Comparison of ENCODE assay signal across 8 mouse cellular contexts in the genomic region with DNA sequence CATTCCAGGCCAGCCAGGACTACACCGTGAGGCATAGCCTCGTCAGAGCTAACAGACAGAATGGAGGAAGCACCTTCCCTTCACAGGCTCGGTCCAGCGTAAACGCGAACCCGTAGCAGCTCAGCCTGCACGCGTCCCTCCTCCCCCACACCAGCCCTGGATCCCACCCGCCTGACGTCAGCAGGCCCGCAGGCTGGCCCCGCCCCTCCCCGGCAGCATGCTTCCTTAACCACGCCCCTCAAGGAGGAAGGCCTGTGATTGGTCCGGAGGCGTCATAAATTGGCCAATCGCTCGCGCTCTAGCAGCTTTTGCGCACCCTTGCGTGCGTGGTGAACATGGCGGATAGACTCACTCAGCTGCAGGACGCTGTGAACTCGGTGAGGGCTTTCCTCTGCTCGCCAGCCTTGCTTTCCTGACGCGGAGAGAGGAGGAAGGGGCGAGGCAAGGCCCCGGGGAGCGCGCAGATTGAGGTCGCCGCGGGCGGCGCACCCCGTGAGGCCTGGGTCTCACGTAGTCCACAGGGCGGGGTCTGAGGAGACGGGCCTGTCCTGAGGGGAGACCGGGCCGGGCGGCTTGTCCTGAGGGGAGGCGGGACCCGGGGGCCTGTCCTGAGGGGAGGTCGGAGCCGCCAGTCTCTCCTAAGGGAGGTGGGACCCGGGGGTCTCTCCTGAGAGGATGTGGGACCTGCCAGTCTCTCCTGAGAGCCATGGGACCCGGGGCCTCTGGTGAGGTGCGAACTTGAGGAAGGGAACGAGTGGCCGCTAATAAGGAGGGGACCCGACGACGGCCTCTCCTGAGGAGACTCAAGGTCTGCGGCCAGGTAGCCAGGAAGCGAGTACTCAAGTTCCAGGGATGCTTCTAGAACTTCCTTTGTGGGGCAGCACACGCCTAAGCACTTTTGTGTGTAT. TPM values are rescaled to one million over a fixed set of nuclear protein-coding genes. Genes with fewer than 3 reads are reported as not detected.
DNase-seq lines count a peak whose midpoint lies in the region; ATAC-seq and TF ChIP-seq lines count a peak whose summit lies in the region.

A gene (plus strand): TSS at position 272 of the 908 bp plus-strand sequence.
A gene (minus strand): TSS at position 549 of the 908 bp plus-strand sequence.

- peak within 1 kb of the TSS; percentile 86 for H3K9ac ChIP-seq in kidney, embryonic 14.5 days (ENCODE audit: low read depth, low read length)
- H3K9ac ChIP-seq in limb, embryonic 15.5 days = peak within 1 kb of the TSS; percentile 92

- H3K4me2 ChIP-seq in kidney, embryonic 14.5 days (replicated peaks; ENCODE audit: low read depth, low read length) = peak within 1 kb of the TSS; percentile 83
- peak within 1 kb of the TSS; percentile 79 for H3K4me2 ChIP-seq in limb, embryonic 15.5 days

- peak; percentile 99 for DNase-seq in A20 (ENCODE audit: low read depth, low spot score)
- DNase-seq in heart, adult 9 months (ENCODE audit: low spot score in 2 of 2) = peak; percentile 98
- DNase-seq in monocyte, adult 2 months (ENCODE audit: low read depth in 1 of 2, low spot score in 2 of 2) = peak; percentile 92 to 95
- DNase-seq in spleen, postnatal 36 days (ENCODE audit: low spot score in 2 of 2) = peak; percentile 98 to 99

- H3K4me1 ChIP-seq in bone marrow macrophage, adult 2 months (ENCODE audit: control insufficient read depth, insufficient read depth, low read length) = peaks cover 30% of the 10 kb centered on the region
- no peaks in the 10 kb centered on the region for H3K4me1 ChIP-seq in embryonic fibroblast, embryonic 13.5 days (ENCODE audit: control insufficient read depth, insufficient read depth, low read length)
- H3K4me1 ChIP-seq in kidney, embryonic 14.5 days (ENCODE audit: control insufficient read depth, insufficient read depth, low read length) = peaks cover 6% of the 10 kb centered on the region; the same call in 1 of the 2 replicates
- H3K4me1 ChIP-seq in limb, embryonic 15.5 days = peaks cover 9% of the 10 kb centered on the region

- H3K36me3 ChIP-seq in kidney, embryonic 14.5 days (ENCODE audit: control insufficient read depth, insufficient read depth, low read length) = no peaks in the 10 kb centered on the region
- H3K36me3 ChIP-seq in limb, embryonic 15.5 days = no peaks in the 10 kb centered on the region

- no peak for TF ChIP-seq CTCF in bone marrow macrophage, adult 2 months (IDR thresholded peaks at IDR 0.05; ENCODE audit: low read depth, low read length)
- no peak; the same call in 1 of the 2 replicates for TF ChIP-seq CTCF in embryonic fibroblast, embryonic 13.5 days (IDR thresholded peaks at IDR 0.05; ENCODE audit: borderline replicate concordance, insufficient read depth, low read length)

- peak within 1 kb of the TSS; percentile 48 for H3K27ac ChIP-seq in bone marrow macrophage, adult 2 months (ENCODE audit: insufficient read depth, low read depth, low read length)
- peak within 1 kb of the TSS; percentile 44 for H3K27ac ChIP-seq in embryonic fibroblast, embryonic 13.5 days (ENCODE audit: insufficient read depth, low read length)
- H3K27ac ChIP-seq in kidney, embryonic 14.5 days (ENCODE audit: low read depth, low read length) = peak within 1 kb of the TSS; percentile 93
- peak within 1 kb of the TSS; percentile 95 for H3K27ac ChIP-seq in limb, embryonic 15.5 days

- ATAC-seq in kidney, embryonic 14.5 days (ENCODE audit: low FRiP score, low TSS enrichment) = peak; percentile 97
- ATAC-seq in limb, embryonic 15.5 days (ENCODE audit: insufficient number of reproducible peaks, low FRiP score, low TSS enrichment, low read depth) = peak; percentile 96

- peak within 1 kb of the TSS; percentile 94 for H3K4me3 ChIP-seq in bone marrow macrophage, adult 2 months (ENCODE audit: insufficient read depth, low read length)
- peak within 1 kb of the TSS; percentile 70 for H3K4me3 ChIP-seq in embryonic fibroblast, embryonic 13.5 days (ENCODE audit: insufficient read depth, low read length)
- H3K4me3 ChIP-seq in kidney, embryonic 14.5 days (ENCODE audit: low read length) = peak within 1 kb of the TSS; percentile 87
- H3K4me3 ChIP-seq in limb, embryonic 15.5 days = peak within 1 kb of the TSS; percentile 90

- H3K27me3 ChIP-seq in kidney, embryonic 14.5 days (ENCODE audit: control insufficient read depth, insufficient read depth, low read length) = no peaks in the 10 kb centered on the region
- H3K27me3 ChIP-seq in limb, embryonic 15.5 days = no peaks in the 10 kb centered on the region

- no peaks in the 10 kb centered on the region for H3K9me3 ChIP-seq in kidney, embryonic 14.5 days (ENCODE audit: control insufficient read depth, low read length)
- no peaks in the 10 kb centered on the region for H3K9me3 ChIP-seq in limb, embryonic 15.5 days

- WGBS in kidney, embryonic 14.5 days = under 1% methylated on average over 60 of the region's 60 CpGs
- WGBS in limb, embryonic 15.5 days = under 1% methylated on average over 60 of the region's 60 CpGs

- TF ChIP-seq POLR2A in bone marrow macrophage, adult 2 months (IDR thresholded peaks at IDR 0.05; ENCODE audit: borderline replicate concordance, low read depth, low read length) = peak; percentile 94
- peak; percentile 100 for TF ChIP-seq POLR2A in embryonic fibroblast, embryonic 13.5 days (IDR thresholded peaks at IDR 0.05; ENCODE audit: low read depth, low read length)

RNA-seq across cellular contexts. Expression of the first gene that starts in this region (rescaled TPM):
- polyA plus RNA-seq in bone marrow macrophage, adult 2 months (2012; ENCODE audit: insufficient read depth, insufficient read length, missing spikeins) = 39.7 and 54.2 TPM in 2 replicates
- polyA plus RNA-seq in embryonic fibroblast, embryonic 13.5 days (2011; ENCODE audit: insufficient read length, low read depth, missing spikeins) = 74.6 and 82.0 TPM in 2 replicates
- 143 and 185 TPM in 2 replicates for polyA plus RNA-seq in kidney, embryonic 14.5 days (2014; fragmentation: Nextera tagmentation; extraction: Ambion mirVana)
- 132 and 142 TPM in 2 replicates for polyA plus RNA-seq in limb, embryonic 15.5 days (2015; fragmentation: Nextera tagmentation; extraction: Ambion mirVana)

RNA-seq across cellular contexts. Expression of the second gene that starts in this region (rescaled TPM):
- 16.3 and 17.0 TPM in 2 replicates for polyA plus RNA-seq in bone marrow macrophage, adult 2 months (2012; ENCODE audit: insufficient read depth, insufficient read length, missing spikeins)
- 50.5 and 61.6 TPM in 2 replicates for polyA plus RNA-seq in embryonic fibroblast, embryonic 13.5 days (2011; ENCODE audit: insufficient read length, low read depth, missing spikeins)
- 20.3 and 37.4 TPM in 2 replicates for polyA plus RNA-seq in kidney, embryonic 14.5 days (2014; fragmentation: Nextera tagmentation; extraction: Ambion mirVana)
- 48.2 and 52.1 TPM in 2 replicates for polyA plus RNA-seq in limb, embryonic 15.5 days (2015; fragmentation: Nextera tagmentation; extraction: Ambion mirVana)

Comparison
In these comparisons a context has a peak if more than half of its experiments do, and no peak if none do; other contexts are left out.
1. Peak in every context shown above with its lines: DNase-seq, ATAC-seq, H3K4me3 ChIP-seq and H3K27ac ChIP-seq.
2. H3K27ac ChIP-seq: peak in every context shown above with its lines; median percentile 95 in limb, embryonic 15.5 days; 93 in kidney, embryonic 14.5 days; 48 in bone marrow macrophage, adult 2 months; 44 in embryonic fibroblast, embryonic 13.5 days.